Mouse (Mus musculus): ENCODE results near the gene Zfand4.

The Zfand4 gene

GRCm38 (mm10) chr6:116370216-116370976 lies 106.4 kb downstream of the Zfand4 start:
- in situ Hi-C loops (cut with MboI, MseI): no loop called here

DNA sequence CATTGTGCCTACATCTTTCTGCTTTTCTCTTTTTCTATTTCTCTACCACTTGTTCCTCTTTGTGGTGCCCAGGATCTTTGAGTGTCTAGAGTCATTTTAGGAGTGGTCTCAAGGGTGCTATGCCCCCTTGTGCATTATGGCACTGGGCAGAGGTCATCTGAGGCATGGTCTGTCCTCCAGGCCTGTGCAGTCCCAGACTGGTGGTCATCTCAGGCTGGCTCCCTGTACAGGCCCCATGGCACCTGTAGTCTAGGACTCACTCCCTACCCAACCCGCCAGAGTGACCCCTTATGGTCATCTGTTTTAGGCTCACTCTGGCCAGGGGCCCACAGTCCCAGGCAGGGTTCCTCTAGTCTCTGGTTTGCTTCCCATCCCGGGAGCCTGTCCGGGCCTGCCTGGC lies 107.5 kb downstream of the Zfand4 start:
- in situ Hi-C loops (cut with MboI, MseI): no loop called here

- in situ Hi-C loops (cut with MboI, MseI): no loop called here
Observed at GRCm38 (mm10) chr6:116374136-116374535, 110.1 kb downstream of the Zfand4 start.

DNA sequence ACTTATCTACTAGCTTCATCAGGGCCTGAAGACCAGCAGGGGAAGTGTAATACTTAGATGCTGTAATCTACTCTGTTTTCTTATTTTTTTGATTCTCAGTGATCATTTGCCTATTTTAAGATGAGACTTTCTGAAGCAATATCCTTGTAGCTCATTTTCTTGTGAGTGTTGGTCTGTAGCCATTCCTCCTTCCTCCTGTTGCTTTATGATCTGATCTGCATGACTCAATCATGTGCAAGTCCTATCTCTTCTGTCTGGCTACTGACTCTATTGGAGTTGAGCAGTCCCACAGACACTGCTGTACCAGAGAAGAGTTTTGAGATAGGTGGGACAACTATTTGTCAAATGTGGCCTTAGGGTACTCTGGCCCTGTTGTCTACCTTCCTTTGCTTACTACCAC lies 110.6 kb downstream of the Zfand4 start:
- in situ Hi-C loops (cut with MboI, MseI): loop anchor here (5.0 kb wide), 1 partner anchor 72 kb away; no protein-coding TSS in a partner anchor

DNA sequence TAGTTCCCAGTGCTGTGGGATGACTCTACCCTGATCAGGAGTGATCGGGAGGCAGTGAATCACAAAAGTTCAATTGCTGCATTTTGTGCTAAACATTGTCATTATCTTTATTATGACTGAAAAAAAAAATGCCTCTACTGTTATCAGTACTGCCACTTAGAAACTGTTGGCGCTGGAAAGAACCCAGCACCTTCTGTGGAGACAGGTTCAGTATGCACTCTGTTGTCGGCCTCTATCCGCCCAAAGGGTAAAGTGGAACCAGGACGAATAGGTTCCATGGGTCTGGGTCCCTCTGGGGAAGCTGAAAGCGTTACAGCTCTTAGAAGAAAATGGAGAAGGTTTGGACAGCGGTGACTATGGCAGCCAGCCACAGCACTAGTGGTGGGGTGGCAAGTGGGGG lies 114.9 kb downstream of the Zfand4 start:
- in situ Hi-C loops (cut with MboI, MseI): loop anchor here (5.0 kb wide), 1 partner anchor 77 kb away; no protein-coding TSS in a partner anchor
